Mouse (Mus musculus) thymus, postnatal 10 days (tissue): Measurements from ENCODE around the gene Lrrc3b.

Source experiments
- DNase-seq, 2 experiments: peaks; one replicate each; pipeline ENCODE4 v3.0.0; 2021; ENCODE audit warnings: low spot score in 2 of 2

The Lrrc3b gene

GRCm38 (mm10) chr14:15331370-15331769, 107.4 kb downstream of the Lrrc3b start:
- no peak for DNase-seq

GRCm38 (mm10) chr14:15330155-15330554, 108.6 kb downstream of the Lrrc3b start:
- no peak for DNase-seq

- DNase-seq, result no peak
Measured at GRCm38 (mm10) chr14:15325872-15326271, 112.9 kb downstream of the Lrrc3b start.

- no peak for DNase-seq
Measured at GRCm38 (mm10) chr14:15322441-15323123, 116.2 kb downstream of the Lrrc3b start.

GRCm38 (mm10) chr14:15319399-15319915, 119.3 kb downstream of the Lrrc3b start:
- no peak for DNase-seq

GRCm38 (mm10) chr14:15308576-15308975, 130.2 kb downstream of the Lrrc3b start:
- no peak for DNase-seq
